Mouse (Mus musculus) liver, embryonic 11.5 days (tissue): ENCODE results near the gene Thada. TPM values are rescaled to one million over a fixed set of nuclear protein-coding genes. Genes with fewer than 3 reads are reported as not detected.

Source experiments
- ATAC-seq: fragments of 200-750 bp; cut with Nextera tagmentation; replicated peaks from 2 replicates; pipeline ENCODE4 v1.8.0; 2017; ENCODE audit warnings: moderate number of reproducible peaks, mild to moderate bottlenecking, moderate TSS enrichment, moderate library complexity; ENCODE audit not compliant: low FRiP score
- DNase-seq: peaks from one replicate; pipeline ENCODE4 v3.0.0-alpha.2; 2017; ENCODE audit warnings: low spot score
- H3K27ac ChIP-seq: fragments of 300-500 bp; sonication (generic); 2 replicates; pipeline ENCODE4 v1.5.1; 2014; ENCODE audit warnings: mild to moderate bottlenecking, low read depth, low read length, control low read depth
- H3K27me3 ChIP-seq: fragments of 300-500 bp; sonication (generic); replicated peaks from 2 replicates; pipeline ENCODE4 v1.6.1; 2014; ENCODE audit warnings: low read length, mixed read lengths; ENCODE audit not compliant: control insufficient read depth, insufficient read depth
- H3K36me3 ChIP-seq: fragments of 300-500 bp; sonication (generic); 2 replicates; pipeline ENCODE4 v1.6.1; 2014; ENCODE audit warnings: mild to moderate bottlenecking, low read length, moderate library complexity, mixed read lengths; ENCODE audit not compliant: control insufficient read depth, insufficient read depth
- H3K4me1 ChIP-seq: fragments of 300-500 bp; sonication (generic); replicated peaks from 2 replicates; pipeline ENCODE4 v1.6.1; 2014; ENCODE audit warnings: low read length, mixed read lengths; ENCODE audit not compliant: control insufficient read depth, insufficient read depth
- H3K4me2 ChIP-seq: fragments of 300-500 bp; sonication (generic); 2 replicates; pipeline ENCODE4 v1.6.1; 2014; ENCODE audit warnings: mild to moderate bottlenecking, control low read depth, moderate library complexity
- H3K4me3 ChIP-seq: fragments of 300-500 bp; sonication (generic); 2 replicates; pipeline ENCODE4 v1.5.1; 2014; ENCODE audit warnings: low read depth, low read length, control low read depth
- H3K9ac ChIP-seq: fragments of 300-500 bp; sonication (generic); 2 replicates; pipeline ENCODE4 v1.6.1; 2014; ENCODE audit warnings: low read depth, low read length, control low read depth
- H3K9me3 ChIP-seq: fragments of 300-500 bp; sonication (generic); 2 replicates; pipeline ENCODE4 v1.6.1; 2016; ENCODE audit warnings: low read length, inconsistent platforms, mixed read lengths; ENCODE audit not compliant: control insufficient read depth
- WGBS: fragments of 180-500 bp; shearing (Covaris S2); extraction: QIAGEN DNeasy Blood & Tissue Kit; methylation state at CpG from one replicate; pipeline ENCODE4 v1.1.7; 2014; 5-methylcytosine and 5-hydroxymethylcytosine counted together
- polyA plus RNA-seq: library from polyadenylated mRNA; unstranded; fragments of >200 nt; fragmentation: Nextera tagmentation; extraction: Ambion mirVana; gene quantifications from 2 replicates; pipeline ENCODE4 v1.2.1, GENCODE M21; 2014

Thada gene
- polyA plus RNA-seq, 1 experiment from 2014 or later = 12.3 TPM

DNA sequence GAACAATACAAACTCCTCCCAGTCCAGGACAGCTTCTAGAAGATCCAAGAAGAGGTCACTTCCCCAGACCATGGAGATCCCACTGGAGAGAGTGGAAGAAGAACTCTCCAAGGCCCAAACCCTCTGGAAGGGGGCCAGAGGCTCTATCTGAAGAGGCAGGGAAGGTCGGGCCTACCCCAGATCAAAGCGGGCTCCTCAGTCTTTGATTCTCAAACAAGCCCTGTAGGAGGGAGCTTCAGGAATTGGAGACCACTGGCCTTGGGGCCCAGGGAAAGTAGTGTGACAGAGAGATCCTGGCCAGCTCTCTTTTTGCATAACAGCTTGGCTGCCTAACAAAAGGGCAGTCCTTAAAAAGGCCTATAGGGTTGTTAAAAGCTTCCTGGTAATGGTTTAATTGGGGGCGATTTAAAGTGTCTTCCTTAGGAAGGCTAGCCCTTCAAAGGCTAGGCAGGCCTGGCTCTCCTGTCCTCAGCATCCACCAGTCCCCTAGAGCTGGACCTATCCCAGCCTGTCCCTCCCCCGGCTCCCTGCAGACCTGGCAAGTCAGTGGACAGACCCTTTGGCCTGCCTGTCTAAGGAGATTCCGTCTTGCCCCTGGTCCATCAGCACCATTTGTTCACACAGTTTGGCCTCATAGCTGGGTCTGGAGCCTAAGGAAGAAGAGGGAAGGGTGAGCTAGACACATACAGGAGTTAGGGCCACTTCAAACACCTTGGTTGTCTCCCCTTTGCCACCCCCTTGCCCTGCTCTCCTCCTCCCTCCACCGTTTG, 313.6 kb downstream of the Thada start:
- DNase-seq = peak; percentile 28
- WGBS = 45% methylated on average over 6 of the region's 6 CpGs
- Histone ChIP-seq H3K4me1 (peaks cover 90% of the 10 kb centered on the region), H3K9ac (peak overlapping the region; percentile 35), H3K9me3 (no peaks in the 10 kb centered on the region), H3K27ac (peak overlapping the region; percentile 92), H3K27me3 (no peaks in the 10 kb centered on the region), H3K4me3 (no peak overlapping the region), H3K36me3 (no peaks in the 10 kb centered on the region), H3K4me2 (0 out of 2 replicates have a peak overlapping the region, but pooled peaks have one; percentile 2)
- ATAC-seq = no peak

- no peaks in the 10 kb centered on the region for H3K36me3 ChIP-seq
- H3K4me1 ChIP-seq = peaks cover 92% of the 10 kb centered on the region
- peak overlapping the region; percentile 31; the same call in 1 of the 2 replicates for H3K9ac ChIP-seq
- no peaks in the 10 kb centered on the region for H3K9me3 ChIP-seq
- H3K27me3 ChIP-seq = no peaks in the 10 kb centered on the region
- no peak overlapping the region for H3K4me3 ChIP-seq
- 59% methylated on average over 6 of the region's 6 CpGs for WGBS
- peak overlapping the region; percentile 92 for H3K27ac ChIP-seq
- no peak overlapping the region for H3K4me2 ChIP-seq
- no peak for ATAC-seq
- DNase-seq = no peak
Observed at GRCm38 (mm10) chr17:84151306-84151705, 314.7 kb downstream of the Thada start.

DNA sequence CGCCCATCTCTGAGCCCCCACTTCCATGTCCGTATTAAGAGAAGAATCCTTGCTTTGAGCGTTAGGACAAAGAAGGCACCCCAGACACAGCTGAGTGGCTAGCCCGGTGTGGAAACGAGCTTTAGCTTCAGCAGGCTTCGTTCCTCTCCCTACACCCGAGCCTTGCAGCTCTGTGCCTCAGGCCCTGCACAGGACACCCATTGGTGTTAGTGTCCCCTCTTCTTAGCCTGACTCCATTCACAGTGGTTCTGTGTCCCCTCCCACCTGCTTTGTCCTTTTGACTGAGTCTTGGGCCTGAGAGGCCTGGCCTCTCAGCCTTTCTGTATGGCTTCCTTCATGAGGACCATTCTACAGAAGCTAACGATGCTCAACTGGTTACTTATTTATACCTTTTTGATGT, 315.7 kb downstream of the Thada start:
- no peak for DNase-seq
- Histone ChIP-seq H3K9me3 (no peaks in the 10 kb centered on the region), H3K36me3 (no peaks in the 10 kb centered on the region), H3K4me2 (no peak overlapping the region), H3K27ac (peak overlapping the region; percentile 99), H3K4me1 (peaks cover 95% of the 10 kb centered on the region), H3K4me3 (no peak overlapping the region), H3K9ac (peak overlapping the region; percentile 21; the same call in 1 of the 2 replicates), H3K27me3 (no peaks in the 10 kb centered on the region)
- WGBS = 79% methylated on average over 8 of the region's 8 CpGs
- no peak for ATAC-seq

- no peak for ATAC-seq
- Histone ChIP-seq H3K27ac (peak overlapping the region; percentile 99), H3K4me3 (no peak overlapping the region), H3K27me3 (no peaks in the 10 kb centered on the region), H3K4me2 (no peak overlapping the region), H3K4me1 (peaks cover 95% of the 10 kb centered on the region), H3K9me3 (no peaks in the 10 kb centered on the region), H3K9ac (peak overlapping the region; percentile 42), H3K36me3 (no peaks in the 10 kb centered on the region)
- no peak for DNase-seq
- WGBS = 59% methylated on average over 5 of the region's 5 CpGs
Observed at GRCm38 (mm10) chr17:84149566-84149965, 316.4 kb downstream of the Thada start.

DNA sequence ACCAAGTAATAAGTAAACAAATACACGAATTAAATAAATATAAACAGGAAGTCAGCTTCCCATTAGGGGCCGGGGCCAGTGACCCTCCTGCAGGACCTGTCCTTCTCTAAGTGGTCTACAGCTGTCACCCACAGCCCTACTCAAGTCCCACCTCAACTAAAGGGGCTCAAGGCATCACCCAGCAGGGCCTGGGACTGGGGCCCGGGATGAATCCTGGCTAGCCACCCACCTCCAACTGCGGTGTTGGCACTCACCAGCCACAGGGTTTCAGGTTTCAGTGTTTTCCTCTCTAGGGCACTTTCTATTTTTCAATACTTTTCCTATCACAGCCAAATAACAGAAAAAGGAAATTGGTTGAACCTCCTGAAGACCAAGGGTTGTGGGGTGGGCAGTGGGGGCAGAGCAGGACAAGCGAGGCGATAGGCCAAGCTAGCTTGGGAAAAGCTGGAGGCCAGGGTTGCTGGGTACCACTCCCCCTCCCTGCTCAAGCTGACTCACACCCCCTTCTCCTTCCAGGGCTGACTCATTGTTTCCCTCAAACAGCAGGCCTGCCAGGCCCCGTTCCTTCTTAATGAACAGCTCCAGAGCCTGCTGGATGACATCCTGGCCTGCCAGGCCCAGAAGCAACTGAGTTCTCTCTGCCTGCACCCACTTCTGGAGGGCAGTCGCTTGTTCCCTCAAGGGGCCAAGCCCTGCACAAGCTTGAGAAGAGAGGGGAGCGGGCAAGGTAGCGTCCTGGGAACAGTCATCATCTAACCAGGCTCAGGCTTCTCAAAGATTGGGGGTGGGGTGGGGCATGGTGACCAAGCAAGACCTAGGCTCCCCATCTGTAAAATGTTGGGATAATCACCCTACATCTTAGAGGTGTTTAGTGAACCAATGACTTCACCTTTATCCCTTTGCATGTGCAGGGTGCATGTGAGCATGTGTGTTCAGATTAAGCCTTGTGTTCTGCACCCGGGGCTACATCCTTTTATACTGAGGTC, 317.2 kb downstream of the Thada start:
- 36% methylated on average over 11 of the region's 11 CpGs for WGBS
- ATAC-seq (peak; percentile 10; the same call in 1 of the 2 replicates), DNase-seq (no peak)
- no peaks in the 10 kb centered on the region for H3K9me3 ChIP-seq
- H3K36me3 ChIP-seq = no peaks in the 10 kb centered on the region
- H3K4me1 ChIP-seq = peaks cover 94% of the 10 kb centered on the region
- peak overlapping the region; percentile 30 for H3K9ac ChIP-seq
- peak overlapping the region; percentile 74 for H3K4me2 ChIP-seq
- H3K27me3 ChIP-seq = no peaks in the 10 kb centered on the region
- H3K27ac ChIP-seq = peak overlapping the region; percentile 99
- H3K4me3 ChIP-seq = no peak overlapping the region

DNA sequence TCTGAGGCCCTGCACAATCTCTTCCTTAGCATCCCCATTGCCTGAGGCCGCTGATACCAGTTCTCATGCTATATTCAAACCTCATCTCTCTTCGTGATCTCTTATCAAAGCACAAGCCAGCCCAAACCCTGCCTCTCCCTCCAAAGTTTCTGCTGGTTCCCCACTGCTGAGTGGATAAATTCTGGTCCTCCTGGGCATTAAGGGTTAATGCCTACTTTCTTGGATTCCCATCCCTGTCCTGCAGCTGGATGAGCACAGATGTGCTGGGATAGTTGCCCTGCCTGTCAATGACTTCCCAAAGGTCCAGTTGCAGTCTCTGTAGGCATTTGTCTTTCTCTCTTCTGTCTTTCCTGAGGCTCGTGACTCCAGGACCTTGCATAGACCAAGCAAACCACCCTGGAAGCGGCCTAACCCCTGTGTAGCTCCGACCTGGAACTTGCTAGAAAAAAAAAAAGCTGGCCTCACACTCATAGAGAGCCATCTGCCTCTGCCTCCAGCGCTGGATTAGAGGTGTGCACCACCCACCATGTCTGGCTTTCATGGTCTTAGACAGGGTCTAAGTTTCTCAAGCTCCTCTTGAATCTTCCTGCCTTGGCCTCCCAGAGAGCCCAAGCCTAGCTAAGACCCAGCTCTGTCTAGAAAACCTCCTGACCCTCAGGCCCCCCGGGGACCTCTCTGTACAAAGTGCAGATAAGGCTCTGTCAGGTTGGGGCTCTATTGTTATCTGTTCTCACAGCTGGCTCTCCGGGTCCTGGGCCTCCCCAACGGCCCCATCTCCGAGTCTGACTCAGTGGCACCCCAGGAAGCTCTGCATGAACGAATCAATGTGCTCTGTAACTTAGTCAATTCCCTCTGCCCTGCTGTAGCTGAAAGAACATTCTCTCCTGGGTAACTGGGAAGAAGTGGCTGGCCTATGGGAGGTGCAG, 318.6 kb downstream of the Thada start:
- WGBS = 24% methylated on average over 11 of the region's 11 CpGs

DNA sequence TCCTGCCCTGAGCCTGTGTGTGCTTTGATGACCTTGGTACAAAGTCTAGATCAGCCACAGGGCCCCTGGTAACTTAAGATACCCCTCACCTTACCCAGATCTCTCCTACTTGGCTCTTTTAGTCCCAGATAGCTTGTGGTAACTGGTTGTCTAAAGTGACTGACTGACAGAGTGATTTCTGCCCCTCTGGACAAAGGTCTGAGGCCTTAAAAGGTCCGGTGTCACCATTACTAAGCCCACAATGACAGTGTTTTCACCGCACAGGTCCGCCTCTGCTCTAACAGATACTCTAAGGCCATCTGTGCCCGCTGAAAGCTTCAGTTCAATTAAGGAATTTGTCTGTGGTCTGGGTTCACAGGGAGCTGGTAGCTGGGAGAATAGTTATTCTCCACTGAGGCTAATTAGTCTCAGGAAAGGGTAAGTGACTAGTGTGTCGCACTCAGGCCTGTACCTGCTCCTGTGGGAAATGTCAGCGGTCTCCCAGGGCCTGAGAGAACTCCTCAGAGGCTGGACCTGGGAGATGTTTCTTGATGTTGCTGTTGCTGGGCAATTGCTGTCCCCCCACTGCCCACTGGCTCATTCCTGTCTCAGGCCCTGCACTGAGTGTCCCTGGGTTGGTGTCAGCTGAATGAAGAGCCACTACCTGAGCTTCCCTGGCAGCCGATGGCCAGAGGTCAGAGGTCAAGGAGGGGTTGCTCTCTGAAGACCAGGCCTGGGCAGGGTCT, 319.4 kb downstream of the Thada start:
- ATAC-seq = no peak
- 50% methylated on average over 7 of the region's 7 CpGs for WGBS
- no peaks in the 10 kb centered on the region for H3K9me3 ChIP-seq
- H3K27ac ChIP-seq = peak overlapping the region; percentile 99
- H3K4me1 ChIP-seq = peaks cover 91% of the 10 kb centered on the region
- DNase-seq = no peak
- no peaks in the 10 kb centered on the region for H3K36me3 ChIP-seq
- H3K4me3 ChIP-seq = no peak overlapping the region
- no peaks in the 10 kb centered on the region for H3K27me3 ChIP-seq
- H3K9ac ChIP-seq = peak overlapping the region; percentile 68
- H3K4me2 ChIP-seq = peak overlapping the region; percentile 74

More for the DNA sequence above, 318.6 kb downstream of the Thada start:
- ATAC-seq = peak; percentile 90
- peak overlapping the region; percentile 34 for H3K4me3 ChIP-seq
- peak overlapping the region; percentile 68 for H3K9ac ChIP-seq
- H3K4me2 ChIP-seq = peak overlapping the region; percentile 74
- no peak for DNase-seq
- H3K36me3 ChIP-seq = no peaks in the 10 kb centered on the region
- peaks cover 94% of the 10 kb centered on the region for H3K4me1 ChIP-seq
- H3K9me3 ChIP-seq = no peaks in the 10 kb centered on the region
- H3K27ac ChIP-seq = peak overlapping the region; percentile 99
- H3K27me3 ChIP-seq = no peaks in the 10 kb centered on the region
